ENCODE assay signal across 7 mouse cellular contexts in the genomic region with DNA sequence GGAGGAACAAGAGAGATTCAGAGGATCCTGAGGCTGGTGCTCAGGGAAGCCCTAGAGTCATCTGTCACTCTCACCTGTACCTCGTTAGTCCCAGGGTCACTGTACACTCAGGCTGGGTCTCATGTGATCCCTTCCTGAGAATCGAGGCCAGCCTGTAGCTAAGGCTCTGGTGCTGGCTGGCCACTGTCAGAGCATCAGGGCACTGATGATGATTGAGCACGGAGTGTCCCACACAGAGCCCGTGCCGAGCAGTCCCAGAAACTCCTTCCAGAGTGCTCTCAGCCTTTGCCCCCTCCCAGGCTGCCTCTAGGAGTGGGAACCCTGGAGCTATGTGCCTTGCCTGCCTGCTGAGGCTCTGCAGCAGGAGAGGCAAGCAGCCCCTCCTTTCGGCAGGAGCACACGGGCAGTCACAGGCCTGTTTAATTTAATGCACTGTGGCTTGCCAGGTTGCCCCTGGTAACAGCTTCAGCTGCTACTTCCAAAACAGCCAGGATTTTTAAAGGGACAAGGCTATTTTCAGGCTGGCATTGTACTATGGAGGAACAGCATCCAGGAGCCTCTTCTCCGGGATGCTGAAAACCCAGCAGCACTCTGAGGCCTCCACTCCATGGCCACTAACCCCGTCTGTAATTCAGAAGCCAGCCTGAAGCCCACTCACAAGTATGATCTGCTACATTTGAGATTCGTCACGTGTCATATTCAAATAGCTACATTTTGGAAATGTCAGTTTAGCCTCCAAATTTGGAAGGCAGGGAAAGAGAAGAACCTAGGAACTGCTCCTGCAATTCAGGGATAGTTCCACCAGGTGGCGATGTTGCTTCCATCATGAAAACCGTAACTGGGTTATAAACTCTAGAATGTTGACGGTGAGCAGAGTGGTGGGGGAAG. TPM values are rescaled to one million over a fixed set of nuclear protein-coding genes. Genes with fewer than 3 reads are reported as not detected.
DNase-seq lines count a peak whose midpoint lies in the region.

No protein-coding gene starts in this region.

- peak; percentile 58 for DNase-seq in ES-CJ7 (ENCODE audit: low read depth, low spot score)
- peak; percentile 33 for DNase-seq in adrenal gland, adult 2 months
- DNase-seq in embryo, embryonic 11.5 days (ENCODE audit: low read depth, low spot score): peak; percentile 51
- peak; percentile 54 to 73 for DNase-seq in heart, postnatal 36 days
- peak; percentile 97 for DNase-seq in layer of hippocampus, adult 9-10 months (ENCODE audit: low spot score)
- DNase-seq in lung, postnatal 25 days (ENCODE audit: low spot score): peak; percentile 44
- DNase-seq in right cerebral cortex, postnatal 36 days (ENCODE audit: low spot score in 2 of 2): peak; percentile 81 to 87

- intact Hi-C loops in heart, postnatal 36 days (cut with DNase I): loop anchor here (1.0 to 5.0 kb wide), 3 partner anchors 47 to 532 kb away; a partner anchor contains a TSS

RNA-seq across cellular contexts. Expression of a gene that starts 8.3 kb away (rescaled TPM):
- total RNA-seq in adrenal gland, adult 2 months (2021): under 1 TPM in 1 of 2 experiments, not detected in 1; 0.12 TPM
- 0.04 TPM in 1 of 2 replicates, not detected in the other for polyA plus RNA-seq in adrenal gland, adult 2 months (2012; rRNA removed)
- not detected for total RNA-seq in heart, postnatal 36 days (2021)

RNA-seq across cellular contexts. Expression of a gene that starts 13.5 kb away (rescaled TPM):
- total RNA-seq in adrenal gland, adult 2 months (2021): not detected
- polyA plus RNA-seq in adrenal gland, adult 2 months (2012; rRNA removed): not detected in 2 replicates
- not detected for total RNA-seq in heart, postnatal 36 days (2021)

RNA-seq across cellular contexts. Expression of a gene that starts 20.3 kb away (rescaled TPM):
- total RNA-seq in adrenal gland, adult 2 months (2021): 1 to 10 TPM; 3.6 to 8.9 TPM
- 5.2 and 10.3 TPM in 2 replicates for polyA plus RNA-seq in adrenal gland, adult 2 months (2012; rRNA removed)
- total RNA-seq in heart, postnatal 36 days (2021): 1 to 10 TPM; 3.2 to 5.6 TPM

RNA-seq across cellular contexts. Expression of a gene that starts 48.2 kb away (rescaled TPM):
- 10 to 100 TPM; 21.2 to 27.5 TPM for total RNA-seq in adrenal gland, adult 2 months (2021)
- polyA plus RNA-seq in adrenal gland, adult 2 months (2012; rRNA removed): 28.3 and 28.6 TPM in 2 replicates
- 10 to 100 TPM; 17.8 to 18.4 TPM for total RNA-seq in heart, postnatal 36 days (2021)

Comparison
In these comparisons a context has a peak if more than half of its experiments do, and no peak if none do; other contexts are left out.
1. Peak in every context shown above with its lines: DNase-seq.
2. DNase-seq: peak in every context shown above with its lines; median percentile 97 in layer of hippocampus, adult 9-10 months; 84 in right cerebral cortex, postnatal 36 days; 64 in heart, postnatal 36 days; 58 in ES-CJ7; 51 in embryo, embryonic 11.5 days; 44 in lung, postnatal 25 days; 33 in adrenal gland, adult 2 months.